ENCODE assay signal across 24 mouse cellular contexts in the genomic region with DNA sequence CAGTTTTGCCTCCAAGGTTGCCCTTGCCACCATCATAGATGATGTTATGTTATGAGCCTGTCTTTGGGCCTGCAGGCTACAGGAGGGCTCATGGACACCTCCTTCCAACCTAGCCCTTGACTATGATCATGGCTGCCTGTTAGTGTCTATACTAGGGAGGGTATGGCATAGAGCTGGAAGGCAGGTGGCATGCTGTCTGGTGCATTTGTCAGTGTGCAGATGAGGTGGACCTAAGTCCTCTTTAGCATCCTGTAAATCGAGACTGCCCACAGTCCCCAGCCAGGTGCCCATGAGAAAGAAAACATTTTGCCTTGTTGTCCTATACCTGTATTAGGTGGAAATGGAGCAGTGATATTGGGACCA.
"Had no signal": no experiment of that assay in that cellular context is flagged by ENCODE, and none has a peak within 500 bp of the region (broad histone marks: within the 10 kb centered on the region; RNA-seq: fewer than 3 reads in every experiment).

No protein-coding gene starts in this region.

- H3K36me3 ChIP-seq: heart, embryonic 13.5 days; heart, embryonic 15.5 days; hindbrain, embryonic 13.5 days; hindbrain, embryonic 15.5 days; kidney, embryonic 15.5 days; limb, embryonic 13.5 days had no signal

- H3K4me2 ChIP-seq: heart, embryonic 11.5 days; heart, embryonic 13.5 days; heart, embryonic 15.5 days; hindbrain, embryonic 13.5 days; hindbrain, embryonic 15.5 days; kidney, embryonic 15.5 days; limb, embryonic 13.5 days had no signal

- H3K4me3 ChIP-seq: heart, adult 2 months; heart, embryonic 13.5 days; heart, embryonic 15.5 days; hindbrain, embryonic 13.5 days; hindbrain, embryonic 15.5 days; kidney, embryonic 15.5 days; limb, embryonic 13.5 days had no signal

- ATAC-seq: hindbrain, postnatal 0 days; intestine, embryonic 16.5 days had no signal

- H3K9ac ChIP-seq: heart, embryonic 13.5 days; heart, embryonic 15.5 days; hindbrain, embryonic 13.5 days; hindbrain, embryonic 15.5 days; kidney, embryonic 15.5 days; limb, embryonic 13.5 days had no signal

- H3K9me3 ChIP-seq: heart, embryonic 13.5 days; heart, embryonic 15.5 days; hindbrain, embryonic 13.5 days; hindbrain, embryonic 15.5 days; kidney, embryonic 15.5 days; limb, embryonic 13.5 days had no signal

- H3K27me3 ChIP-seq: heart, embryonic 13.5 days; heart, embryonic 15.5 days; hindbrain, embryonic 13.5 days; hindbrain, embryonic 15.5 days; kidney, embryonic 15.5 days; limb, embryonic 13.5 days had no signal

- H3K27ac ChIP-seq: heart, adult 2 months; heart, embryonic 13.5 days; heart, embryonic 15.5 days; hindbrain, embryonic 13.5 days; hindbrain, embryonic 15.5 days; hindbrain, postnatal 0 days; kidney, embryonic 15.5 days; kidney, postnatal 0 days; limb, embryonic 13.5 days had no signal

- DNase-seq: gastrocnemius, postnatal 14 days; gastrocnemius, postnatal 36 days; heart, adult 11 months; heart, adult 2 months; heart, postnatal 14 days; heart, postnatal 36 days; kidney, adult 11 months; kidney, adult 2 months; kidney, adult 9 months; kidney, postnatal 14 days; kidney, postnatal 36 days; layer of hippocampus, adult 9-11 months; layer of hippocampus, postnatal 36 days; left cerebral cortex, postnatal 4 days had no signal

- H3K4me1 ChIP-seq: heart, embryonic 13.5 days; heart, embryonic 15.5 days; hindbrain, embryonic 13.5 days; hindbrain, embryonic 15.5 days; limb, embryonic 13.5 days had no signal
